Mouse (Mus musculus) cerebellum, adult 2 months (tissue): ENCODE results near the gene Pbx1. TPM values are rescaled to one million over a fixed set of nuclear protein-coding genes. Genes with fewer than 3 reads are reported as not detected.

Source experiments
- DNase-seq, 2 experiments: peaks; one replicate each; pipeline ENCODE4 v3.0.0; 2021
- H3K27ac ChIP-seq: fragments of 200-500 bp; 2 replicates; pipeline ENCODE4 v1.5.1; 2012; ENCODE audit warnings: low read length, control low read depth, inconsistent platforms; ENCODE audit not compliant: insufficient read depth
- H3K27me3 ChIP-seq: fragments of 200-500 bp; 2 replicates; pipeline ENCODE4 v1.6.1; 2012; ENCODE audit warnings: inconsistent platforms, mild to moderate bottlenecking, low read length, moderate library complexity; ENCODE audit not compliant: control insufficient read depth, insufficient read depth
- H3K4me1 ChIP-seq: fragments of 200-500 bp; 2 replicates; pipeline ENCODE4 v1.6.1; 2011; ENCODE audit warnings: low read length; ENCODE audit not compliant: control insufficient read depth, insufficient read depth
- H3K4me3 ChIP-seq: fragments of 200-500 bp; replicated peaks from 2 replicates; pipeline ENCODE3; 2011; ENCODE audit warnings: mild to moderate bottlenecking, low read depth, low read length, control low read depth; ENCODE audit not compliant: insufficient read depth
- CTCF ChIP-seq: fragments of 200-500 bp; IDR thresholded peaks from 2 replicates; pipeline ENCODE4 v1.5.1; 2011; ENCODE audit warnings: low read depth, mild to moderate bottlenecking, control low read depth, low read length, moderate library complexity, borderline replicate concordance; ENCODE audit not compliant: insufficient read depth
- POLR2A ChIP-seq: fragments of 200-500 bp; IDR thresholded peaks from 2 replicates; pipeline ENCODE4 v1.6.1; 2011; ENCODE audit warnings: low read length, control low read depth, borderline replicate concordance; ENCODE audit not compliant: insufficient read depth
- WGBS: fragments of 180-500 bp; shearing (Covaris S2); methylation state at CpG from one replicate; pipeline ENCODE4 v1.1.7; 2018; 5-methylcytosine and 5-hydroxymethylcytosine counted together
- polyA plus RNA-seq: library from polyadenylated mRNA; depleted of rRNA; stranded (reverse); fragments of >200 nt; gene quantifications from 2 replicates; pipeline ENCODE4 v1.2.3, GENCODE M21; 2012

Gene Pbx1
- polyA plus RNA-seq, 1 experiment = 34.9 TPM

DNA sequence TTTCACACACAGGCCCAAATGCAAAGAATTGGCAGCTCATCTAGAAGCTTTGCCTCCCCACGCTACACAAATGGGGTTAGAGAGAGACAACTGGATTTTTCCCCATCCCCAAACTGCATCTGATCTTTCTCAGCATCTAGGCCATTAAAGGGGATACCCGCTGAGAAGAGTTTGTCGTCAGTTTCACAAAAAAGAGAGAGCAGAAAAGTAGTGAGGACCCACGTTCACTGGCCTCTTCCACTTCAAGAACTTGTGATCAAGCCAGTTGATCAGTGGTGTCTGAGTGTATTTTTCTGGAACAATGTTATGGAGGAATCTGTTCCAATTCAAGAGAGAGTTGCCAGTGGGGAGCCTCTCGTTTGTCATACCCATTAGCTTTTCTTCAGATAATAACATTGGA, 2.7 kb downstream of the Pbx1 start:
- no peak for TF ChIP-seq CTCF
- no peak for TF ChIP-seq POLR2A
- Histone ChIP-seq H3K27ac (no peak overlapping the region), H3K4me1 (peaks cover 2% of the 10 kb centered on the region; the same call in 1 of the 2 replicates), H3K4me3 (peak overlapping the region; percentile 30), H3K27me3 (no peaks in the 10 kb centered on the region)
- DNase-seq = peak; percentile 35 to 39
- 2% methylated on average over 5 of the region's 5 CpGs for WGBS

DNA sequence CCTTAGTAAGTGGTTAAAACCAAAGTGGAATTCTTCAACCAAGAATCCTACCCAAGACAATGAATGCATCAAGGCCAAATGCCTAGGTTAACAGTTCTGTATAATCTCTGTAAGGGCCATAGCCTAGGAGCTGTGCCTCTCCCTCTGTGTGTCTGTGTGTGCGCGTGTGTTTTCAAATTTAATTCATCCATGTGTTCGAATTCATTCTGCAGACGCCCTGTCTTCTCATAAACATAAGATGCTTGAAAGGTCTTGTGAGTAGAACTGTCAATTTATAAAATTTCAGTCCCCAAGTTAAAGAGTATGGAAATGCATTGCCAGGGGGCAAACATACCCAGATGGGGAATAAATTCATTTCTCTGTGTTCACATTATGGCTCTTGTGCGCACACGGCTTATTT, 3.8 kb downstream of the Pbx1 start:
- H3K27ac ChIP-seq = no peak overlapping the region
- peaks cover 5% of the 10 kb centered on the region for H3K4me1 ChIP-seq
- no peak for TF ChIP-seq POLR2A
- TF ChIP-seq CTCF = no peak
- H3K4me3 ChIP-seq = peak overlapping the region; percentile 47
- 52% methylated on average over 6 of the region's 6 CpGs for WGBS
- no peak for DNase-seq
- H3K27me3 ChIP-seq = no peaks in the 10 kb centered on the region

DNA sequence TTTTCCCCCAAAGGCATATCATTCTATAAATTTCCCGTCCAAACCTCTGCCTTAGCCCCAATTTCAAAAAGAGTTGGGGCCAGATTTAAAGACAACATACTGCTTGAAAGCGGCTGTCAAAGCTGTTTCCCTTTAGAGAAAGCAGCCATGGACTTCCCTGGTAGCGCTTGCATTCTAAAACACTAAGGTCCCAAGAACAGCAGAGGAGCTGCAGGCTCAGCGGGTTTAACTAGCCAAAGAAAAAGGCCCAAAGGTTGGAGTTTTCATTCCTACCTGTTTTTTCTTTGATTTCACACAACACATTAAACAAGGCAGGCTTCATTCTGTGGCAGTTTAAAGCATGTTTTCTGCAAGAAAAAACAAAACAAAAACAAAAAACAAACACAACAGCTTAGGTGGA, 4.5 kb downstream of the Pbx1 start:
- 74% methylated on average over 4 of the region's 4 CpGs for WGBS
- TF ChIP-seq POLR2A (no peak), CTCF (no peak)

DNA sequence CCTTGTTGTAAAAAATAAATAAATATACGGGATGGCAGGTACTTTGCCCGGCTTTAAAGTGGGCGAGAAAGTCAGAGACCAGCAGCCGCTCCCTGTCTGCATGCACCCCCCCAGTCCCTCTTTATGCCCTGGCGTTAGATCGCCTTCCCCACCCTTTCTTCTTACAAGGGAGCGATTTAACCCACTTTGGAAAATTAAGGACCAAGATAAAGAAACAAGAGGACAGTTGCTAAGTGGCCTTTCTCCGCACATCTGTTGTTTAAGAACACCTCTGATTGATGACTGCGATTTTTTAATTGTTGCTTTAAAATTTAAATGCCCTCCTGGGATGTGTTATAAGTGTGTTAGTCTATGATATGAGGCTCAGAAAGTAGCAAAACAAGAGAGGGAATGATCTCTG, 5.2 kb downstream of the Pbx1 start:
- Histone ChIP-seq H3K27ac (no peak overlapping the region), H3K27me3 (no peaks in the 10 kb centered on the region), H3K4me1 (peaks cover 5% of the 10 kb centered on the region), H3K4me3 (no peak overlapping the region)
- DNase-seq = no peak
- no peak for TF ChIP-seq CTCF
- TF ChIP-seq POLR2A = no peak
- WGBS = 83% methylated on average over 9 of the region's 9 CpGs

More for the DNA sequence above, 4.5 kb downstream of the Pbx1 start:
- Histone ChIP-seq H3K27ac (no peak overlapping the region), H3K4me1 (peaks cover 5% of the 10 kb centered on the region), H3K27me3 (no peaks in the 10 kb centered on the region), H3K4me3 (no peak overlapping the region)
- no peak for DNase-seq

DNA sequence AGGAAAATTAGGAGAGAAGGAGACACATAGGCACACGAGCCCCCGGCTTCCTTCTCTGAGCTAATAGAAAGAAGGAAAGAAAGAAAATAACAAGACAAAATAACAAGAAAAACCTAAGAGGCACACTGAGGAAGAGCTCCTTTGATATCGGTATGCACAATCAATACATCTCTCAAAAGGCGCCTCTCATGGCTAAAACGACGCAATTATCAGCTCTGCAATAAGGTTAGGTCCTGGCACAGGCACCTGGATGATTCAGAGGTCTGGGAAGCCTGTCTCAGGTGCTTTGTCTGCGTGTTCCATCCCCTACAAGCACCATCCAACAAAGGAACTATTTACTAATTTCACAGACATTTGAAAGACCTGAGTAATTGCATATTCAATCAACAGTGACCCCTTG, 5.8 kb downstream of the Pbx1 start:
- no peak overlapping the region for H3K27ac ChIP-seq
- no peak for TF ChIP-seq CTCF
- no peak for TF ChIP-seq POLR2A
- H3K4me1 ChIP-seq = peaks cover 5% of the 10 kb centered on the region
- 70% methylated on average over 7 of the region's 7 CpGs for WGBS
- H3K27me3 ChIP-seq = no peaks in the 10 kb centered on the region
- H3K4me3 ChIP-seq = no peak overlapping the region
- no peak for DNase-seq

DNA sequence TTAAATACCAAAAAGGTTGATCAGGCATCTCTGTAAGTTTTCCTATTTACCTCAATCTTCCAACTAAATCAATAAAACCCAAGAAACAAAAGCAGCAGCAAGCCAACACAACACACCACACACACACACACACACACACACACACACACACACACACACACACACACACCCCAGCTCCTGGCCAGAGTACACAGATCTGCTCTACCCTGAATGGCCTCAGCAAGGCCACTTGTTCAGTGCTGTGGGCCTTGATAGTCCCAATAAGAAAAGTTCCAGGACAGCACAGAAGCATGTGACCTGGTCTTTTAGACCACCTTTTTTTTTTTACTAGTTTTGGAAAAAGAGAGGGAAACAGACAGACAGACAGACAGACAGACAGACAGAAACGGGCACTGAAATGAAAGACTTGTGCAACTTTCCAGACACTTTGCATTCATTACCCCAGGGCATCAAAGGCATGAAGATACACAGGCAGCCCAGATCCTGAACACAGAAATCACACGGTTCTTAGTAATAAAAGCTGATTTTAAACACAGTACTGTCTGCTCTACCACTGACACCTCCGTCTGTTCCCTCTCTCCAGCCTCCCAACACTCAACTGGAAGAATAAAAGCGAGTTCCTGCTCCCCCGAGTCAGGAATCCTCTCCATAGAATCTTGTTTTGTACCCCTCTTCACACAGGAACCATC, 6.9 kb downstream of the Pbx1 start:
- Histone ChIP-seq H3K4me1 (peaks cover 5% of the 10 kb centered on the region), H3K4me3 (no peak overlapping the region), H3K27me3 (no peaks in the 10 kb centered on the region), H3K27ac (no peak overlapping the region)
- no peak for TF ChIP-seq CTCF
- DNase-seq = no peak
- WGBS = 60% methylated on average over 5 of the region's 5 CpGs

DNA sequence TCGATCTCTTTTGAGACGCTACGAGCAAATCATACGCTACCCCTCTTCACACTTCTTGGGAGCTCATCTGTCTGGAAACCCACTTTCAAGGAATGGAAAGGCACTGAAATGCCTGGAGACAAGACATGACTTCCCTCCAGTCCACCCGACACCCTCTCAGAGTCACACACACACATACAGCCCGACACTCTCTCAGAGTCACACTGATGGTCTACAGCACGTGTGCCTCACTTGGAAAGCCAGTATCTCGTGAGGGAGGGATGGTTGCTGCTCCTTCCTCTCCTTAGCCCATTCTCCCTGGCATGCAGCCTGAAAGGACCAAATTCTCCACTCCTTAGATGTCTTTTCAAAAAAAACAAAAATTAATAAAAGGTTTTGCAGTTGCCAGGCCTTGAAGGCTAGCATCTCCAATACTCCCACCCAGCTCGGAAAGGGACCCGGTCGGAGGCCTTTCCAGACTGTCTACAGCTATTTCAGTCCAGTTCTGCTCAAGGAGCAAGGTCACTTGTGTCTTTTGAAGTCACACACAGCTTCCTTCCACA, 8.6 kb downstream of the Pbx1 start:
- no peaks in the 10 kb centered on the region for H3K27me3 ChIP-seq
- H3K4me3 ChIP-seq = no peak overlapping the region
- H3K4me1 ChIP-seq = peaks cover 5% of the 10 kb centered on the region
- WGBS = 76% methylated on average over 11 of the region's 11 CpGs
- TF ChIP-seq CTCF (no peak), POLR2A (no peak)
- H3K27ac ChIP-seq = no peak overlapping the region
- no peak for DNase-seq

DNA sequence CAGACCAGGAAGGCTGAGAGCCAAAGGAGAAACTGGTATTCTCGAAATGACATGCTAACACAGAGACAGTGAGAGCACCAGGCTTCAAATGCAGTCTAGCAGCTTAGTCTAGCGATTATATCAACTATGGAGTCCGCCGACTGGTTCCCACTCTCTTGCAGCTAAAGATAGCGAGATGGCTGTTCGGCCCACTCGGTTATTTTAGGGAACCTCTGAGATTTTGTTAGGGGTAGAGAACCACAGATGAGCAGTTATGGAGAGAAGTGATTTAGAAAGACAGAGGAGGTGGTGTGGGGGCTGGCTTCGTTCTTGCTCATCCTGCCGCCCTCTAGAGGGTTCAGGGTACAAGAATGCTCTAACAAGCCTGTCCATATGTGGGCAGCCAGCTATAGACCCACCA, 13.2 kb downstream of the Pbx1 start:
- no peak for DNase-seq

More for the DNA sequence above, 13.2 kb downstream of the Pbx1 start:
- no peaks in the 10 kb centered on the region for H3K27me3 ChIP-seq
- H3K4me3 ChIP-seq = no peak overlapping the region
- peaks cover 10% of the 10 kb centered on the region for H3K4me1 ChIP-seq
- whole genome bisulfite sequencing = 89% methylated on average over 9 of the region's 9 CpGs
- no peak for TF ChIP-seq POLR2A
- no peak for TF ChIP-seq CTCF
- H3K27ac ChIP-seq = no peak overlapping the region
